Mouse (Mus musculus): ENCODE data around the gene Arhgap1. TPM values are rescaled to one million over a fixed set of nuclear protein-coding genes. Genes with fewer than 3 reads are reported as not detected.

Arhgap1 gene
- total RNA-seq, 2 experiments from 2014 or later = 65.1 to 66.2 TPM

GRCm38 (mm10) chr2:91714921-91715320 is 65.3 kb downstream of the Arhgap1 start:
- DNase-seq (ENCODE audit: low spot score in 2 of 2) = no peak
- Histone ChIP-seq H3K27ac (no peak overlapping the region), H3K4me3 (no peak overlapping the region)
- no peak for TF ChIP-seq CTCF (conservative IDR thresholded peaks at IDR 0.05)

GRCm38 (mm10) chr2:91718276-91718675 is 68.6 kb downstream of the Arhgap1 start:
- H3K27ac ChIP-seq = no peak overlapping the region
- H3K4me3 ChIP-seq = no peak overlapping the region
- DNase-seq (ENCODE audit: low spot score in 2 of 2) = no peak
- TF ChIP-seq CTCF (conservative IDR thresholded peaks at IDR 0.05) = no peak

Other genes with a start within 250 kb of the Arhgap1 start
- gene 1110051M20Rik, start 205.2 kb upstream of the Arhgap1 start, total RNA-seq (2021) = 100 to 1,000 TPM; 110 to 122 TPM
- gene Lrp4, start 192.3 kb upstream of the Arhgap1 start, total RNA-seq (2021) = 10 to 100 TPM; 30.1 to 30.6 TPM
- gene Ckap5, start 123.1 kb upstream of the Arhgap1 start, total RNA-seq (2021) = 100 to 1,000 TPM; 111 to 115 TPM
- gene F2, start 13.4 kb upstream of the Arhgap1 start, total RNA-seq (2021) = under 1 TPM in 1 of 2 experiments, not detected in 1; 0.27 TPM
- gene Zfp408, start 69 bp upstream of the Arhgap1 start, total RNA-seq (2021) = 10 to 100 TPM; 11.0 to 12.4 TPM
- 10 to 100 TPM; 73.9 to 75.3 TPM for gene Atg13, start 60.7 kb downstream of the Arhgap1 start, total RNA-seq (2021)
- 1 to 10 TPM; 6.7 to 10.0 TPM for gene Harbi1, start 61.0 kb downstream of the Arhgap1 start, total RNA-seq (2021)
- 10 to 100 TPM; 49.7 to 50.4 TPM for gene Ambra1, start 80.3 kb downstream of the Arhgap1 start, total RNA-seq (2021)